Mouse (Mus musculus) CH12.LX (cell line): ENCODE measurements around the gene Scpep1.

Experiments used
- CTCF ChIP-seq, 2 experiments: IDR thresholded peaks in 1 of 2; conservative IDR thresholded peaks in 1 of 2; 2 replicates each; pipeline ENCODE4 v1.5.1; 2011 to 2012; ENCODE audit warnings: low read depth in 2 of 2, low read length in 2 of 2, improper control_type of control experiment in 1 of 2, inconsistent platforms in 1 of 2, mild to moderate bottlenecking in 1 of 2, moderate library complexity in 1 of 2
- MAFK ChIP-seq: IDR thresholded peaks from 2 replicates; pipeline ENCODE4 v1.6.1; 2011; ENCODE audit warnings: low read length, improper control_type of control experiment; ENCODE audit not compliant: insufficient replicate concordance
- POLR2A ChIP-seq: IDR thresholded peaks from 2 replicates; pipeline ENCODE4 v1.6.1; 2011; ENCODE audit warnings: low read depth, mild to moderate bottlenecking, improper control_type of control experiment, low read length
- USF1 ChIP-seq: IDR thresholded peaks from 2 replicates; pipeline ENCODE4 v1.6.1; 2014; ENCODE audit warnings: low read depth, mild to moderate bottlenecking, inconsistent platforms, low read length, improper control_type of control experiment
- ZKSCAN1 ChIP-seq: IDR thresholded peaks from 2 replicates; pipeline ENCODE4 v1.6.1; 2012; ENCODE audit warnings: low read depth, inconsistent platforms, low read length, improper control_type of control experiment, borderline replicate concordance
- ZNF384 ChIP-seq: IDR thresholded peaks from 2 replicates; pipeline ENCODE4 v1.6.1; 2012; ENCODE audit warnings: low read depth, low read length, improper control_type of control experiment, inconsistent platforms

DNA sequence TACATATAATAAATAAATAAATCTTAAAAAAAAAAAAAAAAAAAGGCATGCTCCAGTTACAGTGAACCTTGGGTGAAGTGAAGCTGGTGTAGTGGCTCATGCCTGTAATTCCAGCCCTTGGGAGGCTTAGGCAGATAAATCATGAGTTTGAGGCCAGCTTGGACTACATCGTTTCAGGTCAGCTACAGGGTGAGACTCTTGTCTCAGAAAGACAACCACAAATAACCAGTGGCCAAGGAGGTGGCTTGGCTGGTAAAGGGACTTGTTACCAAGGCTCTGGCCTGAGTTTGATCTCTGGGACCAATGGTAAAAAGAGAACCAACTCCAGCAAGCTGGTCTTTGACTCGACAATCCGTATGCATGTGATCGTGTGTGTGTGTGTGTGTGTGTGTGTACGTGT, 46.8 kb upstream of the Scpep1 start:
- TF ChIP-seq MAFK (no peak), POLR2A (no peak), USF1 (no peak), CTCF (conservative IDR thresholded peaks at IDR 0.05 in 1 of 2, IDR thresholded peaks at IDR 0.05 in 1 of 2; ENCODE audit: low read depth in 2 of 2, low read length in 2 of 2) (no peak), ZNF384 (no peak), ZKSCAN1 (no peak)
